Mouse (Mus musculus): ENCODE data around the gene Masp1. TPM values are rescaled to one million over a fixed set of nuclear protein-coding genes. Genes with fewer than 3 reads are reported as not detected.

Gene Masp1
- polyA plus RNA-seq, 1 experiment from 2014 or later: 4.5 TPM

DNA sequence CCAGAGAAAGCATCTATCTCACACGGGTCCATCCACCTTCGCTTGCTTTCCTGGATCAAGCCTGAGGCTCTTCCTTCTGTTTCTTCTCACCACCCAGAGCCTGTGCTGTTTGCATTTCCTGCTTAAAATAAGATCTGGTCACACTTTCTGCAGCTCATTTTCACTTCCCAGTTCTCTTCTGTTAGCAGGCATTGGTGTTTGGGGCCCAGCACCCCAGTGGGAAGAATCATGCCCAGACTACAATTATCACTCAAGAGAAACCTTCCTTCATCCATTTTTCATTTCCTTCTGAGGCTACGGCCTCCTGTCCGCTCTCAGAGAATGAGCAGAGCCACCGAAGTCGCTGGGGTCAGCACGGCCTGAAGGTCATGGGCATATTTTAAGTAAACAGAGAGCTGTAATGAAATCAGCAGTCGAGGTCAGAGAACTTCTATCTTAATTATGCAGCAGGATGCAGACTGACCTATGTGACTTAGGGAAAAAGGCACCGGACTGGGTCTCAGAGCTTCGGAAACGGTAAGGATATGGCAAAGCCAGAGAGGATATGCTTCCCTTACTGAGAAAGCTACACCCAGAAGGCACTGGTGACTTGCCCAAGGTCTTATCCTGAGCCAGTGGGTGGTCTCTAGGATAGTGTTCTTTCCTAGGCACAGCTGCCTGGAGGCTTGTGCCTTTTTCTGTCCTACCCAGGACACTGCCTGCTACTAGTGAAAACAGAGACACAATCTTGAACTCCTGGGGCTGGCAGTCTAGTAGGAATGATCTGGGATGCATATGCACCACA is 14.5 kb downstream of the Masp1 start:
- Histone ChIP-seq H3K27me3 (no peaks in the 10 kb centered on the region), H3K4me3 (no peak overlapping the region), H3K9ac (no peak overlapping the region), H3K36me3 (no peaks in the 10 kb centered on the region), H3K4me2 (replicated peaks) (no peak overlapping the region), H3K4me1 (peaks cover 9% of the 10 kb centered on the region), H3K27ac (no peak overlapping the region), H3K9me3 (no peaks in the 10 kb centered on the region)
- WGBS: 28% methylated on average over 11 of the region's 11 CpGs
- no peak for ATAC-seq (ENCODE audit: insufficient number of reproducible peaks, insufficient read depth, low FRiP score, low TSS enrichment)

GRCm38 (mm10) chr16:23504320-23504744 is 16.3 kb downstream of the Masp1 start:
- no peak overlapping the region for H3K4me3 ChIP-seq
- no peaks in the 10 kb centered on the region for H3K36me3 ChIP-seq
- H3K9me3 ChIP-seq: no peaks in the 10 kb centered on the region
- H3K4me1 ChIP-seq: peaks cover 8% of the 10 kb centered on the region
- H3K27ac ChIP-seq: no peak overlapping the region
- H3K27me3 ChIP-seq: no peaks in the 10 kb centered on the region
- no peak for ATAC-seq (ENCODE audit: insufficient number of reproducible peaks, insufficient read depth, low FRiP score, low TSS enrichment)
- H3K4me2 ChIP-seq (replicated peaks): no peak overlapping the region
- H3K9ac ChIP-seq: no peak overlapping the region
- WGBS: 19% methylated on average over 3 of the region's 3 CpGs

DNA sequence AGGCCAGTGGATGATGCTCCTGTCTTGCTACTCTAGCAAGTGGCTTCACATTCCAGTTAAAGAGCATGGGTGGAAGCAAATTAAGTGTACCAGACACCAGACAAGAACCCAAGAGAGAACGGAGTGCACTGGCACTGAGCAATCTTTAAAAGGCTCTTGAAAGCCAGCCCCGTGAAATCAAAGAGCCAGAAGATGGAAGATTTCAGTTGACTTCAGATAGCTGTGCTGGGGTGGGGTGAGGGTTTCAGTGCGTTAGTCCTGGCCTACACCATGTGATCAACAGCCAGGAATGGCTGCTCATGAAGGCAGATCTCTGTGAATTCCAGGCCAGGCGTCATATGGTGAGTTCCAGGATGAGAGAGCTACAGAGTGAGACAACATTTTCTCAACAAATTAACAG is 17.3 kb downstream of the Masp1 start:
- Histone ChIP-seq H3K36me3 (no peaks in the 10 kb centered on the region), H3K27me3 (no peaks in the 10 kb centered on the region), H3K9me3 (no peaks in the 10 kb centered on the region), H3K9ac (no peak overlapping the region), H3K27ac (no peak overlapping the region), H3K4me3 (no peak overlapping the region), H3K4me1 (0 out of 2 replicates have a peak, but pooled peaks cover 8% of the 10 kb centered on the region), H3K4me2 (replicated peaks) (no peak overlapping the region)
- ATAC-seq (ENCODE audit: insufficient number of reproducible peaks, insufficient read depth, low FRiP score, low TSS enrichment): no peak
- WGBS: 70% methylated on average over 4 of the region's 4 CpGs

DNA sequence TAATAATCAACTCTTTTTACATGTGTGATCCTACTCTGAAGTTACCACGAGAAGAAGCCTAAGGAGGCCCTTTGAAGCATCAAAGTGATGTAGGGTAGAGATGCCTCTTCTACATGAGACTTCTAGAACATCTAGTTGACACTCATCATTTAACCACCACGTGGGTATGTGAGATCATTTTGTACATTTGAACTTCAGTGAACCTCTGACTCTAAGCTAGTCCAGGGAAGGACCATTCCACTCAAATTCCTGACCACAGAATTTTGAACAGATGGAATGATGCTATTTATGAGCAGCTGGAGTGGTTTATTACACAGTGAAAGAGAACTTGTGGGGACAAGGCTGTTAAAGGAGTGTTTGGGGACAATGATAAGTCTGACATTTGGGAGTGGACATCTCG is 18.1 kb downstream of the Masp1 start:
- H3K4me1 ChIP-seq: 0 out of 2 replicates have a peak, but pooled peaks cover 10% of the 10 kb centered on the region
- no peak overlapping the region for H3K27ac ChIP-seq
- no peaks in the 10 kb centered on the region for H3K27me3 ChIP-seq
- no peak overlapping the region for H3K4me3 ChIP-seq
- H3K9me3 ChIP-seq: no peaks in the 10 kb centered on the region
- H3K36me3 ChIP-seq: no peaks in the 10 kb centered on the region
- H3K4me2 ChIP-seq (replicated peaks): no peak overlapping the region
- no peak overlapping the region for H3K9ac ChIP-seq
- no peak for ATAC-seq (ENCODE audit: insufficient number of reproducible peaks, insufficient read depth, low FRiP score, low TSS enrichment)
- 77% methylated on average over 3 of the region's 3 CpGs for WGBS

DNA sequence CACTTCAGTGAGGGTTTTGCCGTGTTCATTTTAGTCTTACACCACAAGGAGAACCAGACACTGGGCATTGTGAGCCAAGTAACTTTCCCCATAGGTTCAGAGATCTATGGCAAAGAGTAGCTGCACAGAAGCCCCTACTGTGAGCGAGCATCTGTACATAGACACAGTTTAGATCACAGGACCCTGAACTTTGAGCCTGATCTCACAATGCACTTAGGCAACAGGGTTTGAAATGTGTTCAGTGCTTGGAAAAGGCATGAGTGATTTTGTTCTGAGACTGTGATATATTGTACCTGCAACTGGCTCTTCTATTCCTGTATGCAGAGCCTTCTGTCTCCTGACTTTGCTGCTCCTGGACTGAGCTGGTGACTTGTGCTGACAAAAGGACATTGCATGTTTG is 19.3 kb downstream of the Masp1 start:
- Histone ChIP-seq H3K36me3 (no peaks in the 10 kb centered on the region), H3K9ac (no peak overlapping the region), H3K4me3 (no peak overlapping the region), H3K4me2 (replicated peaks) (no peak overlapping the region), H3K27ac (no peak overlapping the region), H3K27me3 (no peaks in the 10 kb centered on the region), H3K9me3 (no peaks in the 10 kb centered on the region), H3K4me1 (peaks cover 15% of the 10 kb centered on the region; the same call in 1 of the 2 replicates)
- no peak for ATAC-seq (ENCODE audit: insufficient number of reproducible peaks, insufficient read depth, low FRiP score, low TSS enrichment)
- WGBS: 84% methylated on average over 2 of the region's 2 CpGs

DNA sequence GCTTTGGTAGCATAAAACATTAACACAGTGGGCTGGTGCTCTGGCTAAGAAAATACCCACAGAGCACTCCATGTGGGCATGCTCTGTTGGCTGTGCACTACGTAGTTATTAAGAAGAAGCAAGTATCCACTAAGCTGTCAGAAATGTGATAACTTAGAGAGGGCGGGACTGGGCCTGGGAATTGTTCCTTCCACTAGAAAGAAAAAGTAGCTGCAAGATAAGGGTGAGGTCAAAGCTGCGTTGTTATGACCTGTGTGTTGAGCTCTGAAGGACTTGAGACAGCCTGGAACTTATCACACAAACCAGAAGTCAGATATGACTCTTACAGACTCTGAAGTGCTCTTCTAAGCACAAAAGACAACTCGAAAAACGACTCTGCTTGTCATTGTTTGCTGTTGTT is 20.1 kb downstream of the Masp1 start:
- Histone ChIP-seq H3K9ac (no peak overlapping the region), H3K27ac (no peak overlapping the region), H3K4me3 (no peak overlapping the region), H3K36me3 (no peaks in the 10 kb centered on the region), H3K9me3 (no peaks in the 10 kb centered on the region), H3K27me3 (no peaks in the 10 kb centered on the region), H3K4me2 (replicated peaks) (no peak overlapping the region), H3K4me1 (peaks cover 11% of the 10 kb centered on the region; the same call in 1 of the 2 replicates)
- 78% methylated on average over 5 of the region's 5 CpGs for WGBS
- no peak for ATAC-seq (ENCODE audit: insufficient number of reproducible peaks, insufficient read depth, low FRiP score, low TSS enrichment)

GRCm38 (mm10) chr16:23498691-23499131 is 21.9 kb downstream of the Masp1 start:
- no peak for ATAC-seq (ENCODE audit: insufficient number of reproducible peaks, insufficient read depth, low FRiP score, low TSS enrichment)
- Histone ChIP-seq H3K27ac (no peak overlapping the region), H3K9ac (no peak overlapping the region), H3K36me3 (no peaks in the 10 kb centered on the region), H3K4me1 (peaks cover 11% of the 10 kb centered on the region; the same call in 1 of the 2 replicates), H3K27me3 (no peaks in the 10 kb centered on the region), H3K4me2 (replicated peaks) (no peak overlapping the region), H3K4me3 (no peak overlapping the region), H3K9me3 (no peaks in the 10 kb centered on the region)
- WGBS: 69% methylated on average over 7 of the region's 7 CpGs

DNA sequence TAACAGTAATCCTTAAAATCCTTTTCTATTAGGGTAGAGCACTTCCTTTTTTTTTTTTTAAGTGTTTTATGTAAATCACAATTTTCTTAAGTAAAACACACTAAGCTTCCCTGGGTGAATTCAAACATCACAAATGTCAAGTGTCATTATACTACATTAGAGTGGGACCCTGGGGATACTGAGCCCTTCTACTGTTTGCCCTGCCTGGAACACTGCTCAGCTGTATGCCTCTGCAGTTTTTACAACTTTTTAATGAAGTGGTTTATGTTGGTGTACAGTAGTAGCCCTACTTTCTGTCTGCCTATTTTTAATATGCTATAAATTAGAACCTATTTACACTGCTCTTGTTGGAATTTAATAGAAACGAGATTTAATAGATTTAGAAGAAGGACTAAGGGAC is 22.7 kb downstream of the Masp1 start:
- H3K4me1 ChIP-seq: peaks cover 11% of the 10 kb centered on the region; the same call in 1 of the 2 replicates

DNA sequence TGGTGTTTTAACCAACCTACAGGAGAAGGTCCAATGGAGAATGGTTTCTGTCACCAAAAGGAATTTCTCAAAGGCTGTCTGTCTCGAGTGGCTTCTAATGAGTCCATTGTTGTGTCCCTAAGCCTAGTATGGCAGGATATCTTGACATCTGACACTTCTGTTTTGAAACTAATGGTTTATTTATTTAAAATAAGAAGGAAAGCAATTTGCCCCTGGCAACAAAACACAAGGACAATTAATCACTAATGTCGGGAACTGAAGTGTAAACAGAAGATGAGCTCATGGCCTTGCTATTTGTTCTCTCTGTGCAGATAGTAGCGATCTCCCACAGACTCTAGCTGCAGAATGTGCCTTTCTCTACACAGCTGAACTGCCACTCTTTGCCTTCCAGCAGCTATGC is 23.2 kb downstream of the Masp1 start:
- no peak overlapping the region for H3K9ac ChIP-seq
- no peaks in the 10 kb centered on the region for H3K27me3 ChIP-seq
- H3K4me2 ChIP-seq (replicated peaks): no peak overlapping the region
- H3K4me1 ChIP-seq: peaks cover 11% of the 10 kb centered on the region; the same call in 1 of the 2 replicates
- no peak for ATAC-seq (ENCODE audit: insufficient number of reproducible peaks, insufficient read depth, low FRiP score, low TSS enrichment)
- H3K9me3 ChIP-seq: no peaks in the 10 kb centered on the region
- 6% methylated on average over 3 of the region's 3 CpGs for WGBS
- no peaks in the 10 kb centered on the region for H3K36me3 ChIP-seq
- no peak overlapping the region for H3K4me3 ChIP-seq
- H3K27ac ChIP-seq: no peak overlapping the region

More for the DNA sequence above, 22.7 kb downstream of the Masp1 start:
- Histone ChIP-seq H3K36me3 (no peaks in the 10 kb centered on the region), H3K4me2 (replicated peaks) (no peak overlapping the region), H3K27me3 (no peaks in the 10 kb centered on the region), H3K27ac (no peak overlapping the region), H3K9me3 (no peaks in the 10 kb centered on the region), H3K4me3 (no peak overlapping the region), H3K9ac (no peak overlapping the region)
- ATAC-seq (ENCODE audit: insufficient number of reproducible peaks, insufficient read depth, low FRiP score, low TSS enrichment): no peak
- 60% methylated on average over 1 of the region's 1 CpGs for WGBS

GRCm38 (mm10) chr16:23496245-23496924 is 24.2 kb downstream of the Masp1 start:
- ATAC-seq (ENCODE audit: insufficient number of reproducible peaks, insufficient read depth, low FRiP score, low TSS enrichment): no peak
- no peaks in the 10 kb centered on the region for H3K27me3 ChIP-seq

GRCm38 (mm10) chr16:23492783-23493182 is 27.8 kb downstream of the Masp1 start:
- Histone ChIP-seq H3K9ac (no peak overlapping the region), H3K4me1 (peaks cover 7% of the 10 kb centered on the region; the same call in 1 of the 2 replicates), H3K36me3 (no peaks in the 10 kb centered on the region), H3K27ac (no peak overlapping the region), H3K4me2 (replicated peaks) (no peak overlapping the region), H3K9me3 (no peaks in the 10 kb centered on the region), H3K4me3 (no peak overlapping the region), H3K27me3 (no peaks in the 10 kb centered on the region)
- no peak for ATAC-seq (ENCODE audit: insufficient number of reproducible peaks, insufficient read depth, low FRiP score, low TSS enrichment)
- WGBS: 59% methylated on average over 4 of the region's 4 CpGs

More at GRCm38 (mm10) chr16:23496245-23496924, 24.2 kb downstream of the Masp1 start:
- H3K36me3 ChIP-seq: no peaks in the 10 kb centered on the region
- H3K9me3 ChIP-seq: no peaks in the 10 kb centered on the region
- no peak overlapping the region for H3K27ac ChIP-seq
- 50% methylated on average over 8 of the region's 8 CpGs for WGBS
- no peak overlapping the region for H3K4me3 ChIP-seq
- no peak overlapping the region for H3K4me2 ChIP-seq (replicated peaks)
- peaks cover 11% of the 10 kb centered on the region; the same call in 1 of the 2 replicates for H3K4me1 ChIP-seq
- no peak overlapping the region for H3K9ac ChIP-seq

DNA sequence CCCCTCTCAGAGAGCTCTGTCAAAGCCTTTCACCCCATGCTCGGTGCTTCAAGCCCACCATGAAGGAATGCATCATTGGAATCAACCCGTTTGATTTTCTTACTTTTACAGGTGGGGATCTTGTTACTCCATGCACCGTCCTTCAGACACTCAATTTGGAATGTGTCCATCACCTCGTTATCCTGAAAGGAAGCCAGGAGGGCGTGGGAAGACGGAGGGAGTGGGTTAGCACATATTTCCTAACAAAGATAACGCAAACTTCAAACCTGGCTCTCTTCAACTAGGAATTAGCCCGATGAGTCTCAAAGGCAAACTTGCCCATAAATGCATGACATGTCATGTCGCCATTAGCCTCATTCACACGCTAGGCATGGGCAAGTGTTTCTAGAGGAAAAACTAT is 37.3 kb downstream of the Masp1 start:
- H3K4me1 ChIP-seq: no peaks in the 10 kb centered on the region
- H3K27me3 ChIP-seq: 0 out of 2 replicates have a peak, but pooled peaks cover 2% of the 10 kb centered on the region
- H3K9ac ChIP-seq: no peak overlapping the region
- H3K4me2 ChIP-seq (replicated peaks): no peak overlapping the region
- no peak overlapping the region for H3K4me3 ChIP-seq
- no peaks in the 10 kb centered on the region for H3K36me3 ChIP-seq
- no peaks in the 10 kb centered on the region for H3K9me3 ChIP-seq
- no peak overlapping the region for H3K27ac ChIP-seq
- WGBS: 83% methylated on average over 10 of the region's 10 CpGs
- ATAC-seq (ENCODE audit: insufficient number of reproducible peaks, insufficient read depth, low FRiP score, low TSS enrichment): no peak

Measured in embryonic facial prominence, embryonic 12.5 days (tissue).